Mouse (Mus musculus): ENCODE measurements around the gene Itpk1. TPM values are rescaled to one million over a fixed set of nuclear protein-coding genes. Genes with fewer than 3 reads are reported as not detected.

Itpk1 gene
- polyA plus RNA-seq, 1 experiment from 2014 or later, result 16.9 TPM

DNA sequence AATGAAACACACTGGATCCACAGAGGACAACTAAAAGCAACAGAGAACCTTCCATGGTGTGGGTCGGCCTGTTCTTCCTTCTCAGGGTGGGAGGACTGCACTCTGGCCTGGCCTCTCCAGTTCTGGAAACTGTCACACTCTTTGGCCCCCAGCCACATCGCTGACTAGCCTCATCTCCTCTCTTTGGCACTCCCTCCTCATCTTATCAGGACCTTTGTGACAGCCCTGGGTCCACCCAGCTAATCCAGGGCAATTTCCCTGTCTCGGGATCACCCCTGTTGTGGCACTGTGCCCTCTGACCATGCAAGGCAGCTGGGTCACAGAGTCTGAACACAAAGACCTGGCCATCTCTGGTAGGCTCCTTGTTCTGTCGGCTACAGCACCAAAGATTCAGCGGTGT is 22.6 kb downstream of the Itpk1 start:
- no peak for DNase-seq (ENCODE audit: low spot score)
- Histone ChIP-seq H3K4me3 (no peak overlapping the region), H3K4me1 (peaks cover 63% of the 10 kb centered on the region), H3K9me3 (replicated peaks) (no peaks in the 10 kb centered on the region), H3K27ac (replicated peaks) (peak overlapping the region; percentile 19; the same call in 1 of the 2 replicates), H3K27me3 (ENCODE audit: low read depth, poor library complexity, severe bottlenecking) (no peaks in the 10 kb centered on the region), H3K36me3 (no peaks in the 10 kb centered on the region)
- WGBS, result 90% methylated on average over 5 of the region's 5 CpGs

DNA sequence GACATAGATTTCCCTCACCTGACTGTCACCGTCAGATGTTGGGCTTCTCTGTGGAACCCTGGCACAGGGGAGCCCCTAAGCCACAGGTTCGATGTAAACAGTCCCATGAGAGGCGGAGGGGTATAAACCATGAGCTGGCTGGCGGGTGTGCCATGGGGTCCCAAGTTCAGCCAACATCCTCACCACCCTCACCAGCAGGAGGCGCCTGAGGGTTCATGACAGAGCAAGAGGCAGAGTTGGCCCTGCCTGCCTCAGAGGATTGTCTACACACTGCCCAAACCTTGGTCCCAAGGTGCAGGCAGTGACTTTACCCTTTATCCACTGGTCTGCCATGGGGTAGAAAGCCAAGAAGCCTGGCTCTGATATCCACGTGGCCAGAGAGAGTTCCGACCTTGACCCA is 23.1 kb downstream of the Itpk1 start:
- WGBS, result 77% methylated on average over 7 of the region's 7 CpGs
- Histone ChIP-seq H3K36me3 (no peaks in the 10 kb centered on the region), H3K9me3 (replicated peaks) (no peaks in the 10 kb centered on the region), H3K4me3 (no peak overlapping the region), H3K4me1 (peaks cover 66% of the 10 kb centered on the region), H3K27me3 (ENCODE audit: low read depth, poor library complexity, severe bottlenecking) (no peaks in the 10 kb centered on the region), H3K27ac (replicated peaks) (0 out of 2 replicates have a peak overlapping the region, but pooled peaks have one; percentile 25)
- no peak for DNase-seq (ENCODE audit: low spot score)

DNA sequence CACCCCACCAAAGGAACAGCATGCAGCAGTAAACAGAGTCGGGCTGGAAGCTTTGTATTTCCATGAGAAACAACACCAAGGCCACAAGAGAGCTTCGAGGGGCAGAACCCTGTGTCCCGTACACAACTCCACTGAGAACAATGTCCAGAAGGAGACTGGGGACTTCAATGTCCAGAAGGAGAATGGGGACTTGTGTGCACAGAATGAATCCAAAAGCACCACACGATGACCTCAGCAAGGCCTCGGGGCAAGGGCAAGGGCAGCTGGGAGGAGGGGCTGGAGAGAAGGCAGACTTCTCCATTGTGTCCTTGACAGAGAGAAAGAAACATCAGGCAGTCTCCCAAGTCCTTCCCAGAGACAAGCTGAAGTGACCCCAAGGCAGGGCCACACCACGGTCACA is 25.9 kb downstream of the Itpk1 start:
- WGBS, result 46% methylated on average over 6 of the region's 6 CpGs
- Histone ChIP-seq H3K27me3 (ENCODE audit: low read depth, poor library complexity, severe bottlenecking) (no peaks in the 10 kb centered on the region), H3K27ac (replicated peaks) (peak overlapping the region; percentile 77), H3K4me3 (no peak overlapping the region), H3K9me3 (replicated peaks) (no peaks in the 10 kb centered on the region), H3K4me1 (peaks cover 51% of the 10 kb centered on the region), H3K36me3 (0 out of 2 replicates have a peak, but pooled peaks cover 6% of the 10 kb centered on the region)
- DNase-seq (ENCODE audit: low spot score), result peak; percentile 60

- Histone ChIP-seq H3K27me3 (ENCODE audit: low read depth, poor library complexity, severe bottlenecking) (no peaks in the 10 kb centered on the region), H3K4me3 (no peak overlapping the region), H3K36me3 (0 out of 2 replicates have a peak, but pooled peaks cover 13% of the 10 kb centered on the region), H3K27ac (replicated peaks) (peak overlapping the region; percentile 7), H3K9me3 (replicated peaks) (no peaks in the 10 kb centered on the region), H3K4me1 (peaks cover 45% of the 10 kb centered on the region)
- DNase-seq (ENCODE audit: low spot score), result no peak
- WGBS, result 87% methylated on average over 3 of the region's 3 CpGs
Observed at GRCm38 (mm10) chr12:102677089-102677488, 27.6 kb downstream of the Itpk1 start.

DNA sequence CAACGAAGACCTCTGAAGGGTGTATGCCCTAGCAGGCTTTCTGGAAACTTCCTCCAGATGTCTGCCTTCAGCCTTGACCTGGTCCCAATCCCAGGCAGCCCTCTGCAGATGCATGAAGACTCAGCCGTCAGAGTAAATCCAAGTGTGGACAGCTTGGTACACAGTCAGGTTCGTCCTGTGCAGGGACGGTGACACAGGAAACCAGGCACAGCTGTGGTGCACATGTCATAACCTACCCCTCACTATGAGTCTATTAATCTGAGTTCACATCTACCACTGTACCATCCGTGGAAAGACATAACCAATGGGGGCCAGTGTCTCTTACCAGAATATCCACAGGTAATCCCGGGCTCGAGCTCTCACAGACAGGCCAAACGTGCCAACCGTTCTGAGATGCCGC is 30.2 kb downstream of the Itpk1 start:
- H3K36me3 ChIP-seq, result 0 out of 2 replicates have a peak, but pooled peaks cover 13% of the 10 kb centered on the region
- H3K4me3 ChIP-seq, result no peak overlapping the region
- 90% methylated on average over 10 of the region's 10 CpGs for WGBS
- H3K27me3 ChIP-seq (ENCODE audit: low read depth, poor library complexity, severe bottlenecking), result no peaks in the 10 kb centered on the region
- DNase-seq (ENCODE audit: low spot score), result no peak
- H3K4me1 ChIP-seq, result peaks cover 53% of the 10 kb centered on the region
- no peaks in the 10 kb centered on the region for H3K9me3 ChIP-seq (replicated peaks)
- no peak overlapping the region for H3K27ac ChIP-seq (replicated peaks)

- no peak overlapping the region for H3K4me3 ChIP-seq
- no peaks in the 10 kb centered on the region for H3K27me3 ChIP-seq (ENCODE audit: low read depth, poor library complexity, severe bottlenecking)
- H3K9me3 ChIP-seq (replicated peaks), result no peaks in the 10 kb centered on the region
- DNase-seq (ENCODE audit: low spot score), result no peak
- 0 out of 2 replicates have a peak, but pooled peaks cover 13% of the 10 kb centered on the region for H3K36me3 ChIP-seq
- WGBS, result 95% methylated on average over 13 of the region's 13 CpGs
- peaks cover 49% of the 10 kb centered on the region for H3K4me1 ChIP-seq
- no peak overlapping the region for H3K27ac ChIP-seq (replicated peaks)
Observed at GRCm38 (mm10) chr12:102674123-102674522, 30.6 kb downstream of the Itpk1 start.

DNA sequence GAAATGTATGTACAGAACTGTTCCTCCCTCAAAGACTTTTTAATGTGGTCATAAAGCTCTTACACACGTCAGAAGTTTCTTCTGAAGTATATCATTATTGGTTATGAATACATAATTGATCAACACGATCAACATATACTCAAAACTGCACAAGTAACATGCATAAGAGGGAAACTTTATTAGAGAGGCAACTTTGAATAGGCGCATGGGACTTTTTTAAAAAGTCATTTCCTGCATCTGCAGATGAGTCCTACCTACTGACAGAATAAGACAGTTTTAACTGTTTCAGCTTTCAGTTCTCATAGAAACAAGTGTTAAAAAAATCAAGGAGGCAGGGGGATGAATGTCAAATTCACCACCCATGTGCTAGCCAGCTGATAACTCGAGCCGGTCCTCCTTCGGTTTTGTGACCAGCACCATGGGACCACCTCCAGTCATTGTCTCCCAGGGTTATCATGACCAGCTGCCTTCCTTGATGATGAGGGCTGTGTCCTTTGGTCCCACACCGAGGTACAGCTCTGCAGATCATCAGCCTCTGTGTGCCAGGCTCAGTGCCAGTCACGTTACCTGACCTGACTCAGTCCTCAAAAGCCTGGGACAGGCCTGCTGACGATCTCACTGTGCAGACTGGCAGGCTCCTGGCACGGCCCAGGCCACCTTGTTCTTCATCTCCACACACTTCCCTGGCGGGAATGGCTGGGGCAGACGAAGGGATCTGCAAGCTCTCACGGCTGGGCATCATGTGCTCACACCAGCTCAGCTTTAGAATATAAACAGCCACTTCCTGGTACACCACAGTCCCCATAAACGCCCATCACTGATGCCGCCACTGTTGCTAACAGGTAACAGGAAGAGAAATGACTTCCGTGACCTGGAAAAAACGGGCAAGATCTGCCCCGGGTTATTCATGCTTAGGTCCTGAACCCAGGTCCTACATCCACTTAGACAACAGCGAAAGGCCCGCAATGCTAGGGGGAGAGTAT is 31.6 kb downstream of the Itpk1 start:
- DNase-seq (ENCODE audit: low spot score), result no peak
- peaks cover 39% of the 10 kb centered on the region for H3K4me1 ChIP-seq
- 91% methylated on average over 20 of the region's 20 CpGs for WGBS
- no peak overlapping the region for H3K4me3 ChIP-seq
- 0 out of 2 replicates have a peak, but pooled peaks cover 13% of the 10 kb centered on the region for H3K36me3 ChIP-seq
- H3K27me3 ChIP-seq (ENCODE audit: low read depth, poor library complexity, severe bottlenecking), result no peaks in the 10 kb centered on the region
- no peaks in the 10 kb centered on the region for H3K9me3 ChIP-seq (replicated peaks)
- H3K27ac ChIP-seq (replicated peaks), result no peak overlapping the region

- no peak overlapping the region for H3K27ac ChIP-seq (replicated peaks)
- 90% methylated on average over 8 of the region's 8 CpGs for WGBS
- no peak for DNase-seq (ENCODE audit: low spot score)
Observed at GRCm38 (mm10) chr12:102672176-102672575, 32.6 kb downstream of the Itpk1 start.

DNA sequence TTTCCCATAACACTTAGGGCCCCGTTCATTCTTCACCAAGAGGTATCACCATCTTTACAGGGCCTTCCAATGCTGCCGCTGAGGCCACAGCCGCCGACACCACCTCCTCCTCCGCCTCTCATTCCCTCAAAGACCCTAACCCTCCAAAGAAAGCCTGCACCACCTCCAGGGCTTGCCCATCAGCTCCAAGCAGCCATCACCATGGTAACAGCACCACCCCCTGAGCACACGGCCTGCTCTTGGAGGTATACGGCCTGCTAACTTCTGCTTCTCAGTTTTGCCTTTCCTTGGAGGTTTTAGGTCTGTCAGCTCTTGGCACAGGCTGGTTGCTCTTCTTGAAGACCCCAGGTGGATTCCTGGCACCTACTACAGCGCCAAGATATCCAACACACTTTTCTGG is 33.9 kb downstream of the Itpk1 start:
- DNase-seq (ENCODE audit: low spot score), result peak; percentile 47
- Histone ChIP-seq H3K4me1 (peaks cover 18% of the 10 kb centered on the region), H3K4me3 (no peak overlapping the region), H3K27ac (replicated peaks) (no peak overlapping the region), H3K36me3 (0 out of 2 replicates have a peak, but pooled peaks cover 15% of the 10 kb centered on the region), H3K27me3 (ENCODE audit: low read depth, poor library complexity, severe bottlenecking) (no peaks in the 10 kb centered on the region), H3K9me3 (replicated peaks) (no peaks in the 10 kb centered on the region)
- 33% methylated on average over 8 of the region's 8 CpGs for WGBS

More at GRCm38 (mm10) chr12:102672176-102672575, 32.6 kb downstream of the Itpk1 start:
- Histone ChIP-seq H3K4me3 (no peak overlapping the region), H3K4me1 (peaks cover 29% of the 10 kb centered on the region), H3K9me3 (replicated peaks) (no peaks in the 10 kb centered on the region), H3K36me3 (0 out of 2 replicates have a peak, but pooled peaks cover 15% of the 10 kb centered on the region), H3K27me3 (ENCODE audit: low read depth, poor library complexity, severe bottlenecking) (no peaks in the 10 kb centered on the region)

DNA sequence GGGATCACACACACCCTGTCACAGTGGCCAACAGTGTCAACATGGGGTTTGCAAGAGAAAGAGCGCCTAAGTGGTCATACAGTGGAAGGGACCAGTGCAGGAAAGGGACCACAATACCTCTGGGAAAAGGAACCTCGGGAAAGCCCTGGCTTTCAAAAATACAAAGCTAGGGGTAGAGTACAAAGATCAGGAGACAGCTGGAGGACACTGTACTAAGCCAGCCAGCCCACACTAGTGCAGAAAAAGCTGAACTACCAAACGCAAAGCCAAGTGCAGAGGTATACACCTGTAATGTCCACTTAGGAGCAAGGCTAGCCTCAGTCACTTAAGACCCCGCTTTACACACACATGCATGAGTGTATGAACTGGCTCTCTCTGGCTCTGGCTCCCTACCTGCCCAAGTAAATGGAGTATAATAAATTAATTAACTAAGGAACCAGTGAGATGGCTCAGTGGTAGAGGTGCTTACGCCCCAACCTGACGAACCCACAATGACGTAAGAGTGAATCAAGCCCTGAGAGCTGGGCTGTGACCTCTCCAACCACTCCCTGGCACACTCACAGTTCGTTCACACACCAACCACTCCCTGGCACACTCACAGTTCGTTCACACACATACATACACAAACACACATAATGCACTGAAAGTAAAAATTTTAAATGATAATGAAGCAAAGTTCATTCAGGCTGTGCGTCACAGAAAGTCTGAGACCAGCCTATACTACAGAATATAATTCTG is 39.1 kb downstream of the Itpk1 start:
- H3K27me3 ChIP-seq (ENCODE audit: low read depth, poor library complexity, severe bottlenecking), result no peaks in the 10 kb centered on the region
- H3K4me3 ChIP-seq, result no peak overlapping the region
- H3K27ac ChIP-seq (replicated peaks), result no peak overlapping the region
- 0 out of 2 replicates have a peak, but pooled peaks cover 3% of the 10 kb centered on the region for H3K36me3 ChIP-seq
- WGBS, result 90% methylated on average over 10 of the region's 10 CpGs
- DNase-seq (ENCODE audit: low spot score), result no peak
- peaks cover 7% of the 10 kb centered on the region for H3K4me1 ChIP-seq
- H3K9me3 ChIP-seq (replicated peaks), result no peaks in the 10 kb centered on the region

DNA sequence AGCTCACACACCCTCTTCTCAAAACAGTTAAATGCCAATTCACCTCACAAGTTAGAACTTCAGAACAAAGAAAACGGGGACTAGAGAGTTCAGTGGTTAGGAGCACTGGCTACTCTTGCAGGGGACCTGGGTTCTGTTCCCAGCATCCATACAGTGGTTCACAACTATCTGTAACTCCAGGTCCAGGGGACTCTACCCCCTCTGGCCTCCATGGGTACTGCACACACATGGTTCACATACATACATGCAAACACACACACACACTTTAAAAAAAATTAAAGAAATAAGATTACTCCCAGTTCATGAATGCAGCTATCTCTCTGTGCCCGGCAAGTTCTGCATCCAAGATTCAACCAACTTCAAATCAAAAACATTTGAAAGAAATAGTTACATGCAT is 40.7 kb downstream of the Itpk1 start:
- H3K4me1 ChIP-seq, result 0 out of 2 replicates have a peak, but pooled peaks cover 3% of the 10 kb centered on the region
- H3K4me3 ChIP-seq, result no peak overlapping the region
- no peaks in the 10 kb centered on the region for H3K9me3 ChIP-seq (replicated peaks)
- no peaks in the 10 kb centered on the region for H3K27me3 ChIP-seq (ENCODE audit: low read depth, poor library complexity, severe bottlenecking)
- no peak overlapping the region for H3K27ac ChIP-seq (replicated peaks)
- 95% methylated on average over 2 of the region's 2 CpGs for WGBS
- 0 out of 2 replicates have a peak, but pooled peaks cover 3% of the 10 kb centered on the region for H3K36me3 ChIP-seq
- no peak for DNase-seq (ENCODE audit: low spot score)

- Histone ChIP-seq H3K27me3 (ENCODE audit: low read depth, poor library complexity, severe bottlenecking) (no peaks in the 10 kb centered on the region), H3K9me3 (replicated peaks) (no peaks in the 10 kb centered on the region), H3K36me3 (0 out of 2 replicates have a peak, but pooled peaks cover 3% of the 10 kb centered on the region), H3K4me1 (0 out of 2 replicates have a peak, but pooled peaks cover 3% of the 10 kb centered on the region), H3K4me3 (no peak overlapping the region), H3K27ac (replicated peaks) (no peak overlapping the region)
- no peak for DNase-seq (ENCODE audit: low spot score)
- WGBS, result 81% methylated on average over 11 of the region's 11 CpGs
Observed at GRCm38 (mm10) chr12:102663349-102664051, 41.2 kb downstream of the Itpk1 start.
